Mouse (Mus musculus): ENCODE data around the gene Glyat.

- TF ChIP-seq CTCF (IDR thresholded peaks at IDR 0.05; ENCODE audit: borderline replicate concordance, insufficient read depth, low read depth, low read length): no peak
- TF ChIP-seq POLR2A (IDR thresholded peaks at IDR 0.05; ENCODE audit: borderline replicate concordance, insufficient read depth, low read length): no peak
Measured at GRCm38 (mm10) chr19:12600684-12601480, 32.2 kb upstream of the Glyat start.
